Mouse (Mus musculus) layer of hippocampus, adult 9-11 months (tissue): ENCODE data around the gene Uqcrq.
"Not testable (repeated sequence)": the region's sequence is repeated elsewhere in the genome, so short reads cannot be mapped to it uniquely, and the experiment has no call there.

Experiments used
- DNase-seq: peaks from one replicate; pipeline ENCODE4 v3.0.0; 2022

Gene Uqcrq

GRCm38 (mm10) chr11:53451361-53451760, 20.7 kb upstream of the Uqcrq start:
- DNase-seq: no peak

GRCm38 (mm10) chr11:53450070-53450705, 19.6 kb upstream of the Uqcrq start:
- no peak for DNase-seq

DNA sequence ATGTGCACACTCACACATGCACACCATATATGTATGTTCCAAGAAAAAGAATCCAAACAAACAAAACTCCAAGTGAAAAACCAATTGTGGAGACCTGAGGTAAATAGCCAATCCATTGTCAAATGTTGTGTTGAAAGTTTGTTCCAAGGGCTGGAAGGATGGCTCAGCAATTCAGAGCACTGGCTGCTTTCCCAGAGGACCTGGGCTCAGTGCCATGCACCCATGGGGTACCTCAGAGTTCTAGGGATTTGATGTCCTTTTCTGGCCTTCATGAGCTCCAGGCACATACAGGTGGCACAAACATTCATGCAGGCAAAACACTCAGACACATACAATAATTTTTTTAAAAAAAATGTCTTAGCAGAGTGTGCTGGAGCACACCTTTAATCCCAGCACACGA, 17.9 kb upstream of the Uqcrq start:
- no peak for DNase-seq

DNA sequence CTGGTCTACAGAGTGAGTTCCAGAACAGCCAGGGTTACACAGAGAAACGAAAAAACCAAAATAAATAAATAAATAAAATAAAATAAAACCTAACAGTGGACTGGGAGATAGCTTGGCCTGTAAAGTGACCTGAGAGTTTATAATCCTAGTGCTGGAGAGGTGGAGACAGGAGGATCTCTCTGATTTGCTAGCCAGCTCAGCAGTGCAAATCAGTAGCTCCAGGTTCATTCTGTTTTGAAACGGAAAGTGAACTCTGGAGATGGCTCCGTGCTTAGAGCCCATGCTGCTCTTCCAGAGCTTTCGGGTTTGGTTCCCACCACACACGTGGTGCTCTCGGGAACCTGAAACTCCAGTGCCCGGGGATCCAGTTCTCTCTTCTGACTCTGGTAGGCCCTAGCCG, 17.4 kb upstream of the Uqcrq start:
- DNase-seq: no peak

DNA sequence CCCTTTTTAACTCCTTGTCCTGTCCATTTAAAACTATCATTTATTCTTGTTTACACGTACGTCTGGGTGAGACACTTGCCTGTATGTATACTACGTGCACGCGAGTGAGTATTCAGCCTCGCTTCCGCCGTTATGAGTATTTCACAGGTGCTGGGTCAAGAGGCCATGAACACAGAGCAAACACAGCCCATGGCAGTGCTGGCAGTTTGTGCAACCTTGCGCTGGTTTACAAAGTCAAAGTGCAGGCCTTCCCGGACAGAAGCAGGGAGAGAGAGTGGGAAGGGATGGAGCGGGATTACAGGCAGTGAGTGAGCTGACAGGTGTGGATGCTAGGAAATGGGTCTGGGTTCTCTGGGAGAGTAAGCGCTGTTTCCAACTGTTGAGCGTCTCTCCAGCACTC, 15.6 kb upstream of the Uqcrq start:
- DNase-seq: no peak

GRCm38 (mm10) chr11:53445562-53445961, 14.9 kb upstream of the Uqcrq start:
- no peak for DNase-seq

DNA sequence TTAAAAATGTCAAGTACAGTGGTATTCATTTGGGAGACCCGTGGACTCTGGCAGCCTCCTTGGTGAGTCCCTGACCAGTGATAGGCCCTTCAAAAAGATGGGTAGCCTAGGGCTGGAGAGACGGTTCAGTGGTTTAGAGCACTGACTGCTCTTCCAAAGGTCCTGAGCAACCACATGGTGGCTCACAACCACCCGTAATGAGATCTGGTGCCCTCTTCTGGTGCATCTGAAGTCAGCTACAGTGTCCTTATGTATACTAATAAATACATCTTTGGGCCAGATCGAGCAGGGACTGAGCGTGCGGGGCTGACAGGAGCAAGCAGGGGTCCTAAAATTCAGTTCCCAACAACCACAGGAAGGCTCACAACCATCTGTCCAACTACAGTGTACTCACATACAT, 13.2 kb upstream of the Uqcrq start:
- DNase-seq: no peak

GRCm38 (mm10) chr11:53441921-53442320, 11.3 kb upstream of the Uqcrq start:
- DNase-seq: no peak

- DNase-seq: no peak
Measured at GRCm38 (mm10) chr11:53436338-53436737, 5.7 kb upstream of the Uqcrq start.

DNA sequence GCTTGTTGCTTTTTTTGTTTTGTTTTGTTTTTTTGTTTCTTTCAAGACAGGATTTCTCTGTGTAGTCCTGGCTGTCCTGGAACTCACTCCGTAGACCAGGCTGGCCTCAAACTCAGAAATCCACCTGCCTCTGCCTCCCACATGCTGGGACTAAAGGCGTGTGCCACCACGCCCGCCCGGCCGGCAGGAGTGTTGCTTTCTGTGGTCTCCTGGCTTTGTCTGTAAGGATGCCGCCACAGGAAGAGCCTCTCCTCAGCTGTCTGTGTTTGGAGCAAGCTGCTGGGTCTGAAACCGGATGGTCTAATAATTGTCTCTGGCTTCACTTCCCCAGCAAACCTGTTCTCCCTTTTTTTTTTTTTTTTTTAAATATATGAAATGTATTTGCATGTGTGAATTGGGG, 4.9 kb upstream of the Uqcrq start:
- no peak for DNase-seq

GRCm38 (mm10) chr11:53433057-53433456, 2.4 kb upstream of the Uqcrq start:
- no peak for DNase-seq

DNA sequence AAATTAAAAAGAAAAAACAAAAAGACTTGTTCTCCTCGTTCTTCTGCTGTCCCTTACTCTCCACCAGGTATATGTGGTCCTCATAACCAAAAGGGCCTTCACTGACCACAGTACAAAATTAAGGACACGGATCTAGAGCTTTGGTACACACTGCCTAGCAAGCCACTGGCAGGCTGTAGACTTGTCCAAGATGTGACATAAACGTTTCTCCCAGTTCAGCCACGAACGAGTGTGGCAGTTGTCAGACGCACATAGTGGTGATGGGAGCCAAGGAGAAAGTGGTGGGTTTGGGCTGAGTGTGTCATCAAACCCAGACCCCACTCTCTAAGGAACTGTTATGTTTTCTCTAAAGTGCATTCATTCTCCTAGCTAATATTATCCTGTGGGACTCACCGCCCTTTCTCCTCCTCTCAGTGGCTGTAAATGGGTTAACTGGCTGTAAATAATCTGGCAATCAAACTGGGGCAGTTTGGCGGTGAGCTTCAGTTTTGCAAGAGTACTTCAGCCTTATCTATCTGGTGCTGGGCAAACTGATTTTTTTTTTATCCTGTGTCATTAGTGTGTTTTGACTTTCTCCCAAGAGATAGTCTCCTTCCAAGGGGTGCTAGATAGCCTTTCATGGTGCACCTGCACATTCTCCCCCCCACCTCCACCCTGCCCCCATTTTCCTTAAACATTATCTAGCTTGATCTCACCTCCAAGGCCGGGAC, 871 bp upstream of the Uqcrq start:
- DNase-seq: no peak

- DNase-seq: no peak
Measured at GRCm38 (mm10) chr11:53430300-53430669, 346 bp downstream of the Uqcrq start.

GRCm38 (mm10) chr11:53429182-53429581, 1.4 kb downstream of the Uqcrq start:
- no peak for DNase-seq

- no peak for DNase-seq
Measured at GRCm38 (mm10) chr11:53428716-53429057, 1.9 kb downstream of the Uqcrq start.

GRCm38 (mm10) chr11:53427993-53428715, 2.5 kb downstream of the Uqcrq start:
- no peak for DNase-seq

DNA sequence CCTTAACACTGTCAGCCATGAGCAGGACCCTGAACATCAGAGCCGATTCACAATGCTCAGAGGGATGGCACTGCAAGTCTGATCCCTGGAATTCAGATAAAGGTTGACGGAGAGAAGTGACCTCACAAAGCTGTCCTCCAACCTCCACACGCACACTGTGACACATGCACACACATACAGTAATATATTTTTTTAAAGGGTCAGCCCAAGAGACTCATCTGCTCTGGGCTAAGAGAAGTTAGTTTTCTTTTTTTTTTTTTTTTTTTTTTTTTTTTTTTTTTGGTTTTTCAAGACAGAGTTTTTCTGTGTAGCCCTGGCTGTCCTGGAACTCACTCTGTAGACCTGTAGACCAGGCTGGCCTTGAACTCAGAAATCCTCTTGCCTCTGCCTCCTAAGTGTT, 3.7 kb downstream of the Uqcrq start:
- DNase-seq: not testable (repeated sequence)

DNA sequence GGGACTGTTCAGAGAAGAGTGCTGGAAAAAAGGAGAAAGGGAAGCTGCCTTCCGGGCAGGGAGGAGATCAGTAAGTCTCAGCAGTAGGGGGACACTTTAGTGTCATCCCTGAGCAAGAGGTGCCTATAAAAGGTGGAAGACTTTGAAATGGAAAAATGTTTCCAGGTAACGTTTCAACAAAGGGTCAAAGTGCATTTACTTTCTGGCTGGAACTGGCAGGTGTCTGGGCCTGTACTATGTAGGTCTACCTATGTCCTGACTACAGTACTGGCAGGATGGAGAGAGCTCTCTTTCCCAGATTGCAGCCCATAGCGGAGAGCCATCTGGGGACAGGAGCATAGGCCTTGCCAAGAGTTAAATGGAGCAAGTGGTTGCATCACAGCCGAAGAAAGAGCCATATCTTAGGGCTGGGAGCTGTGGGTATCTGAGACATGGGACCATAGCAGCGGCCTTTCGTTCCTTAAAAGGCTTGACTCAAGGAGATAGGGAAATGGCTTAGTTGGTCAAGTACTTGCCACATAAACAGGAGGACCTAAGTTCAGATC, 4.8 kb downstream of the Uqcrq start:
- no peak for DNase-seq

DNA sequence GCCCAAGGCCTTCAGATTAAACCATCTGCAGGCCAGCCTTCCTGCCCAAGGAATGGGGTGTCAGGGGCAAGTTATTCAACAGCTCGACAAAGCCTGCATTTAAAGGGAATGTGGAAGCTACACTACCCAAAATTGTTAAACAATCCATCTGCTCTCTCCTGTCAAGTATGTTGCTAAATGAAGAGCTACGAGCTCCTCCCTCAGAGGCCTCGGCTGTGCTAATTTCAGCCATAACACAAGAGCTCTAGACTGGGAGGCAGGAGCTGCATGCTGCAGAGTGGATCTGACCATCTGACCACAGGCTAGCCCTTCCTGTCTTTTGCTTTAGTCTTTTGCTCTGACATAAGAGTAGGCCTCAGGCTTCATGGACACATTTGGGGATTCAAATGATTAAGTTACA, 5.4 kb downstream of the Uqcrq start:
- no peak for DNase-seq

- DNase-seq: no peak
Measured at GRCm38 (mm10) chr11:53424826-53425225, 5.8 kb downstream of the Uqcrq start.

DNA sequence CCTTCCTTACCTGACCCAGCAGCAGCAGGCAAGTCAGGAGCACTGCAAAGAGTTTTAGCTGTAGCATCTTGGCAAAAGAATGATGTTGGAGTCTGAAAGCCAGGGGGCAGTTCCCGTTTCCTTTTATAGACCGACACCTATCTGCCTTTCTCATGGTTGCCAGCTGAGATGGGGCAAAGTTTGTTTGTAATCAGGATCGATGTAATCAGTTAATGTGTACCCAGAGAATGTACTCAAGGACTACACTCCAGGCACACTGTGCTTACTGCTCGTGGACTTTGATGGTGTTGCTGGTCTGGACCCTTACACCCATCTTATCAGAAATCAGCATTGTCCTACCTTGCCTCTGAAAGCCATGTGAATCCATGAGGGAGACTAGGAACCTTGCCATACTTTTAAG, 7.6 kb downstream of the Uqcrq start, which contains the start of gene Leap2:
Gene Leap2, minus strand, starts transcription at position 135 of the 400 bp plus-strand sequence.
- DNase-seq: no peak

DNA sequence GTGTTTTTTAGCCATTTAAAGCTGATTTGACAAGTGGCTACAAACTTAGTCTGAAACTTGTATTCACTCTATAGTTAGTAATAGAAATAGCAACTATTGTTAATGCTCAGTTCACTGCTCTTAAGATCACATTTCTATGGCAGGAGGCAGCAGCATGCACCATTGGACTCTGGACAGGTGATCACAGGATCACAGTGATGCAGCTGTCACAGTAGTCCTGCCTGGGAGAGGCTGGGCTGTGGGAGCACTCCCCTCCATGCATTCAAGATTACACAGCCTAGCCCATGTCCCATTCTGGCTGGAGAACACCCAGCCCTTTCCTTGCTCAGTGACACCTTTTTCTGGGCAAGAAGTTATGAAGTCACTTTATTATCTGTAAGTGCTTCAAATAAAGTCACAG, 12.6 kb downstream of the Uqcrq start:
- no peak for DNase-seq

DNA sequence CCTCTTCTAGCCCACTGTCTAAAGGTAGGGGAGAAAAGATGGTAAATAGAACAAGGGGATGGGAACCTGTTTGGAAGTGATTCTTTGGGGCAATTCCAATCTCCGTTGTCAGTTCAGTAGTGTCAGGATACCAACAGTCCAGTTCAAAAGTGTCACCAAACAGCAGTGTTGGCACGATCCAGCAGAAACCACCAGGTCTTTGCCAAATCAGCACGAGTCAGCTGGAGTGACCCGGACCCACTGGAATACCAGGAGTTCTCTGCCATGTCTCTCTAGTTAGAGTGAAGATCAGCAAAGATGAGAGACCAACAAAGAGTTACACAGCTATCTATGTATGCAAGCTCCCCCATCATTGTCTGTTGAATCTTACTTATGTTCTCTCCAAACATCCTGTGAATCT, 16.8 kb downstream of the Uqcrq start:
- DNase-seq: no peak

GRCm38 (mm10) chr11:53411738-53412137, 18.9 kb downstream of the Uqcrq start:
- no peak for DNase-seq
